Mouse (Mus musculus) left cerebral cortex, postnatal 14 days (tissue): ENCODE measurements at regions not wholly inside any gene's neighbourhood (a gene's known extent, or its start where the extent isn't known, plus 50 kb on each side); places are given as distances from the start of the nearest gene placed in this dataset.

Experiments used
- DNase-seq, 2 experiments: peaks; one replicate each; pipeline ENCODE4 v3.0.0; 2021 to 2022; ENCODE audit warnings: low spot score in 2 of 2, mixed read lengths in 1 of 2
- intact Hi-C: fragments of 180-260 bp; cut with DNase I; formaldehyde crosslinking; loops from one replicate; pipeline ENCODE4 v1.15.1; 2025
- microRNA-seq, 2 experiments: library from miRNA; unstranded; fragments of <30 nt; microRNA quantifications; one replicate each; pipeline ENCODE4 v1.2.0; 2022

GRCm38 (mm10) chr11:28670765-28671164 lies 86.6 kb upstream of the Ccdc85a start:
- intact Hi-C loops, result no loop called here
- peak in 1 of 2 experiments; percentile 17 for DNase-seq

- intact Hi-C loops, result no loop called here
- no peak for DNase-seq
These were observed 85.2 kb upstream of the Ccdc85a start for GRCm38 (mm10) chr11:28669359-28669758.

DNA sequence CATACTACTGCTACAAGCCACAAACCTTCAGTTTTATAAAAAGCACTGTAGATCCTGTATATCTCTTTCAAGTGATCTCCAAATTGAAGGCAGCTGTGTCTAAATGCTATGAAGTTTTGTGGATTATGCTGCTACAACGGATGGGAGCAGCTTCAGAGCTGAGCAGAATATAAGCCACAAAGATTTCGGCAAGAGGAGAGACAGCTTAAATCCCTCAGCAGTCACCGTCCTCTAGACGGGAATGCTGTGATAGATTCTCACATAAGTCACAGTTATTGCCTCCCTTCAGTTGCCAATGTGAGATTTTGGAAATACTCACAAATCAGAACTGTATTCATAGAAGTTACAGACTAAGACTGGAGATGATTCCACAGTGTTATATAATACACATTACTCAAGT lies 76.3 kb upstream of the Ccdc85a start:
- DNase-seq, result peak in 1 of 2 experiments; percentile 8
- intact Hi-C loops, result no loop called here

GRCm38 (mm10) chr11:28655169-28655846 lies 71.2 kb upstream of the Ccdc85a start:
- no peak for DNase-seq
- intact Hi-C loops, result no loop called here

DNA sequence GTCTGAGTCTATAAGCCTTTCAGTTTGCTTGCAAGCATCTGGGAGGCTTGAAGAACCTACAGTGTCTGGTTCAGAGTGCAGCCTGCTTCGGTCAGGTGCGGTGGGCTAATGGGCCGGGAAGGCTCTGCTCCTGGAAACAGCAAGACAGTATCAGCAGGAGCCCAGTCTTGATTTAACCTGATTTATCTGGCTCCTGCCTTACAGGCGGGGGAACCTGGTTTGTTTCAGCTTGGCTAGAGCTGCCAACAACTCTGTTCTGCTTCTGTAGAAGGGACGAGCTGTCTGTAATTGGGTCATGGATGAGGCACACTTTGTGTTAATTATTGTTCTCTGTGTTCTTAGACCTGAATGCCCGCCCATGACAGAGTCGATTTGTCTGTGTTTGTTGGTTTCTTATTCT lies 65.3 kb upstream of the Ccdc85a start:
- intact Hi-C loops, result no loop called here
- DNase-seq, result no peak

- no peak for DNase-seq
- intact Hi-C loops, result no loop called here
These were observed 64.8 kb upstream of the Ccdc85a start for GRCm38 (mm10) chr11:28648916-28649315.

DNA sequence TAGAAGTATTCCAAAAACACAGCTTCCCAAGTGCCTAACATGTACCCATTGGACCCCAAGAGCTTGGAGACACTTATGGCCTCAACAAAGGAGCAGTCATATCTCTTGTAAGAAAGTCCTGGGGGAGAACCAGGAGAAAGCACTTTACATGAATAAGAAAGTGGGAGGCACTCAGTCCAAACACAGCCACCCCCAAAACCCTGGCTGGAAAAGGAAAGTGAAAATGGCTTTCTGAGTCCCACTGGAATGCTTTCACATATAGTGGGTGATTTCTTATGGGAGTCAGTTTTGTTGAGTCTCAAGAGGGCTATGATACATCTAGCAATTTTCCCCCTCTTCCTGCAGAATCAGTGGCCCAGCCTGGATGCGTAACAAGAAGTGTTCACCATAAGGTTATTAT lies 55.0 kb upstream of the Ccdc85a start:
- DNase-seq, result no peak
- intact Hi-C loops, result no loop called here

DNA sequence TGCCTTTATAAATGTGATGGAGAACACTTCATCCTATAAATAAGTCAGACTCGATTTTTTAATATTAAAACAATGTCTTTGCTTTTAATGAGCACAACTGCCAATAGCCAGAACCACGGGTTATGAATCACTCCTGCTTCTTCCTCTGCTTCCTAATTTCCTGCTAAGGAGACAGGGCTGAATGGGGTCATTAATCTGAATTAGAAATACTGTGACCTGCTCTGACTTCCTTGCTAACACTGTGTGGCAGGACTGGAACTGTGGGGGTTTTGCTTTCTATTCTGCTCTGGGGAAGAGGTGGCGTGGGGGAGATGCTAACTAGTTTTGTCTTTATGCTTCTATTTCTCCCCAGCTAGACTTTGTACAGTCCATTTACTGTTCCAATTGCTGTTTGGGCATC lies 52.6 kb upstream of the Ccdc85a start:
- intact Hi-C loops, result no loop called here
- no peak for DNase-seq

Small RNAs in the stretch of these regions (microRNA-seq; reads per million reads assigned to microRNA genes)
- gene Mir216a (2.9 to 4.0 reads per million in 2 experiments), gene Mir216b (0 reads per million in 2 experiments), gene Mir216c (0 reads per million in 2 experiments), gene Mir217 (10.4 to 18.2 reads per million in 2 experiments)
